Mouse (Mus musculus) heart, embryonic 14.5 days (tissue): ENCODE measurements around the gene Trim75. TPM values are rescaled to one million over a fixed set of nuclear protein-coding genes. Genes with fewer than 3 reads are reported as not detected.

ENCODE experiments used
- ATAC-seq: fragments of 200-750 bp; cut with Nextera tagmentation; 2 replicates; pipeline ENCODE4 v1.8.0; 2017; ENCODE audit warnings: low read depth, moderate TSS enrichment; ENCODE audit not compliant: insufficient number of reproducible peaks, insufficient read depth, low FRiP score
- H3K27ac ChIP-seq, 2 experiments: fragments of 200-500 bp in 1 of 2; fragments of 300-500 bp in 1 of 2; sonication (generic) in 1 of 2; replicated peaks in 1 of 2; 2 replicates each; pipeline ENCODE4 v1.5.1; 2012 to 2014; ENCODE audit warnings: low read depth in 2 of 2, low read length in 2 of 2, control low read depth in 1 of 2, mild to moderate bottlenecking in 1 of 2, mixed read lengths in 1 of 2; ENCODE audit not compliant: control insufficient read depth in 1 of 2, insufficient read depth in 1 of 2
- H3K27me3 ChIP-seq: fragments of 300-500 bp; sonication (generic); 2 replicates; pipeline ENCODE4 v1.6.1; 2014; ENCODE audit warnings: mild to moderate bottlenecking, low read length, control low read depth; ENCODE audit not compliant: control insufficient read depth, insufficient read depth
- H3K36me3 ChIP-seq: fragments of 300-500 bp; sonication (generic); 2 replicates; pipeline ENCODE4 v1.6.1; 2014; ENCODE audit warnings: mild to moderate bottlenecking, control low read depth, low read length, mixed read lengths; ENCODE audit not compliant: control insufficient read depth, insufficient read depth
- H3K4me1 ChIP-seq, 2 experiments: fragments of 200-500 bp in 1 of 2; fragments of 300-500 bp in 1 of 2; sonication (generic) in 1 of 2; 2 replicates each; pipeline ENCODE4 v1.6.1; 2012 to 2014; ENCODE audit warnings: low read length in 2 of 2, control low read depth in 1 of 2, mixed read lengths in 1 of 2; ENCODE audit not compliant: control insufficient read depth in 2 of 2, insufficient read depth in 2 of 2
- H3K4me2 ChIP-seq: fragments of 300-500 bp; sonication (generic); 2 replicates; pipeline ENCODE4 v1.6.1; 2014; ENCODE audit warnings: mild to moderate bottlenecking, low read length
- H3K4me3 ChIP-seq, 2 experiments: fragments of 200-500 bp in 1 of 2; fragments of 300-500 bp in 1 of 2; sonication (generic) in 1 of 2; 2 replicates each; pipeline ENCODE4 v1.5.1; 2012 to 2014; ENCODE audit warnings: low read length in 2 of 2, mild to moderate bottlenecking in 2 of 2, control low read depth in 1 of 2, low read depth in 1 of 2, moderate library complexity in 1 of 2; ENCODE audit not compliant: control insufficient read depth in 1 of 2, insufficient read depth in 1 of 2
- H3K9ac ChIP-seq: fragments of 300-500 bp; sonication (generic); 2 replicates; pipeline ENCODE4 v1.6.1; 2014; ENCODE audit warnings: mild to moderate bottlenecking, low read length
- H3K9me3 ChIP-seq: fragments of 300-500 bp; sonication (generic); 2 replicates; pipeline ENCODE4 v1.6.1; 2016; ENCODE audit warnings: low read length, control low read depth; ENCODE audit not compliant: control insufficient read depth
- WGBS: fragments of 180-500 bp; shearing (Covaris S2); extraction: QIAGEN DNeasy Blood & Tissue Kit; methylation state at CpG from one replicate; pipeline ENCODE4 v1.1.7; 2014; 5-methylcytosine and 5-hydroxymethylcytosine counted together
- polyA plus RNA-seq: library from polyadenylated mRNA; unstranded; fragments of >200 nt; fragmentation: Nextera tagmentation; extraction: Ambion mirVana; gene quantifications from 2 replicates; pipeline ENCODE4 v1.2.1, GENCODE M21; 2014

Gene Trim75
- polyA plus RNA-seq, 1 experiment from 2014 or later = 0.11 TPM

GRCm38 (mm10) chr8:64959025-64959424 lies 28.6 kb downstream of the Trim75 start:
- Histone ChIP-seq H3K36me3 (peaks cover 36% of the 10 kb centered on the region), H3K4me1 (no peaks in the 10 kb centered on the region), H3K27ac (no peak overlapping the region), H3K27me3 (no peaks in the 10 kb centered on the region), H3K4me3 (no peak overlapping the region), H3K9ac (no peak overlapping the region), H3K9me3 (no peaks in the 10 kb centered on the region), H3K4me2 (no peak overlapping the region)
- ATAC-seq = no peak
- 84% methylated on average over 9 of the region's 9 CpGs for WGBS

- WGBS = 90% methylated on average over 6 of the region's 6 CpGs
- ATAC-seq = no peak
- peaks cover 0 to 2% of the 10 kb centered on the region in 2 experiments; a peak in 1 of 4 replicates for H3K4me1 ChIP-seq
- H3K9me3 ChIP-seq = no peaks in the 10 kb centered on the region
- H3K4me3 ChIP-seq = no peak overlapping the region
- H3K27me3 ChIP-seq = no peaks in the 10 kb centered on the region
- H3K36me3 ChIP-seq = peaks cover 6% of the 10 kb centered on the region; the same call in 1 of the 2 replicates
- H3K9ac ChIP-seq = no peak overlapping the region
- H3K4me2 ChIP-seq = no peak overlapping the region
- no peak overlapping the region for H3K27ac ChIP-seq
These were observed 35.5 kb downstream of the Trim75 start for GRCm38 (mm10) chr8:64952101-64952500.

- Histone ChIP-seq H3K27ac (no peak overlapping the region), H3K4me3 (no peak overlapping the region), H3K9me3 (no peaks in the 10 kb centered on the region), H3K4me1 (peaks cover 0 to 2% of the 10 kb centered on the region in 2 experiments; a peak in 1 of 4 replicates), H3K4me2 (no peak overlapping the region), H3K36me3 (no peaks in the 10 kb centered on the region), H3K9ac (no peak overlapping the region), H3K27me3 (0 out of 2 replicates have a peak, but pooled peaks cover under 1% of the 10 kb centered on the region)
- ATAC-seq = no peak
- WGBS = 92% methylated on average over 1 of the region's 1 CpGs
These were observed 39.3 kb downstream of the Trim75 start for GRCm38 (mm10) chr8:64948371-64948770.

- no peak for ATAC-seq
- Histone ChIP-seq H3K4me1 (peaks cover 0 to 2% of the 10 kb centered on the region in 2 experiments; a peak in 1 of 4 replicates), H3K27me3 (peaks cover 7% of the 10 kb centered on the region), H3K4me3 (peak overlapping the region; percentile 62 to 83), H3K36me3 (no peaks in the 10 kb centered on the region), H3K9ac (peak overlapping the region; percentile 80), H3K4me2 (peak overlapping the region; percentile 70), H3K27ac (peak overlapping the region in 1 of 2 experiments; percentile 87; a peak in 3 of 4 replicates), H3K9me3 (no peaks in the 10 kb centered on the region)
- WGBS = 10% methylated on average over 10 of the region's 10 CpGs
These were observed 40.0 kb downstream of the Trim75 start for GRCm38 (mm10) chr8:64947698-64948034.

GRCm38 (mm10) chr8:64946820-64947697 lies 40.6 kb downstream of the Trim75 start, which contains the start of gene Tmem192:
Gene Tmem192 (plus strand): TSS chr8:64947185.
- peak within 1 kb of the TSS; percentile 80 for H3K9ac ChIP-seq
- H3K4me3 ChIP-seq = peak within 1 kb of the TSS; percentile 62 to 83
- ATAC-seq = peak; percentile 95
- H3K27ac ChIP-seq = peak within 1 kb of the TSS; percentile 66 to 87
- H3K4me2 ChIP-seq = peak within 1 kb of the TSS; percentile 70
- H3K4me1 ChIP-seq = peaks cover 0 to 2% of the 10 kb centered on the region in 2 experiments; a peak in 1 of 4 replicates
- H3K27me3 ChIP-seq = peaks cover 11% of the 10 kb centered on the region
- 1% methylated on average over 70 of the region's 73 CpGs for WGBS
- H3K9me3 ChIP-seq = no peaks in the 10 kb centered on the region
- no peaks in the 10 kb centered on the region for H3K36me3 ChIP-seq

- Histone ChIP-seq H3K9ac (peak overlapping the region; percentile 80; the same call in 1 of the 2 replicates), H3K4me2 (peak overlapping the region; percentile 70), H3K4me3 (peak overlapping the region in 1 of 2 experiments; percentile 83; a peak in 2 of 4 replicates), H3K9me3 (no peaks in the 10 kb centered on the region), H3K4me1 (peaks cover 0 to 2% of the 10 kb centered on the region in 2 experiments; a peak in 2 of 4 replicates), H3K27me3 (peaks cover 11% of the 10 kb centered on the region), H3K36me3 (no peaks in the 10 kb centered on the region), H3K27ac (no peak overlapping the region)
- WGBS = 52% methylated on average over 8 of the region's 8 CpGs
- ATAC-seq = no peak
These were observed 41.2 kb downstream of the Trim75 start for GRCm38 (mm10) chr8:64946441-64946819.

- H3K9me3 ChIP-seq = no peaks in the 10 kb centered on the region
- H3K27ac ChIP-seq = no peak overlapping the region
- H3K4me3 ChIP-seq = no peak overlapping the region
- ATAC-seq = no peak
- peaks cover 0 to 2% of the 10 kb centered on the region in 2 experiments; a peak in 2 of 4 replicates for H3K4me1 ChIP-seq
- 67% methylated on average over 7 of the region's 7 CpGs for WGBS
- no peaks in the 10 kb centered on the region for H3K36me3 ChIP-seq
- no peak overlapping the region for H3K4me2 ChIP-seq
- no peak overlapping the region for H3K9ac ChIP-seq
- H3K27me3 ChIP-seq = peaks cover 11% of the 10 kb centered on the region
These were observed 42.0 kb downstream of the Trim75 start for GRCm38 (mm10) chr8:64945606-64946005.
